Mouse (Mus musculus): ENCODE data around the gene Mrps18a.

DNA sequence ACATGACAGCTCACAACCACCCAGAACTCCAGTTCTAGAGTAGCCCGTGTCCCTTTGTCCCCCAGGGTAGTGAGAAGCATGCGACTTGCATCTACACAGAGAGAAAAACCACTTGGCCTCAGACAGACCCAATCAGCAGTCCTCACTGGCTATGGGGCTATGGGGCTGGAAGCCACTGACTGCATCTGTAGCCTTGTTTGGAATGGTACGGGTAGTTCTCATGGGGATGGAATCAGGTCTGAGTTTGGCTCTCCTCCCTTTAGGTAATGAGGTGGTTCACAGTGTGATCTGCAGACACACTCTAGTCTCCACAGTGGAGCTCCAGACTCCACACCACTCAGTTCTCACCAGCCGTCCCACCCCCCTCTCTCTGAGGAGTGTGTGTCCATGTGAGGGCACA is 12.5 kb downstream of the Mrps18a start:
- no peak for TF ChIP-seq EP300 (IDR thresholded peaks at IDR 0.05; ENCODE audit: low read length)
- no peak for TF ChIP-seq CTCF (conservative IDR thresholded peaks at IDR 0.05 in 1 of 2, IDR thresholded peaks at IDR 0.05 in 1 of 2; ENCODE audit: low read depth in 2 of 2, low read length in 2 of 2)
- no peak for TF ChIP-seq POLR2A (IDR thresholded peaks at IDR 0.05; ENCODE audit: low read depth, low read length)
- no peak for TF ChIP-seq POLR2AphosphoS2 (IDR thresholded peaks at IDR 0.05; ENCODE audit: low read depth, low read length)
- no peak for TF ChIP-seq KAT2A (IDR thresholded peaks at IDR 0.05; ENCODE audit: insufficient replicate concordance, low read length)
- TF ChIP-seq UBTF (IDR thresholded peaks at IDR 0.05; ENCODE audit: low read depth, low read length), result no peak
- no peak for TF ChIP-seq TBP (conservative IDR thresholded peaks at IDR 0.05; ENCODE audit: low read depth, low read length)
- TF ChIP-seq ZNF384 (IDR thresholded peaks at IDR 0.05; ENCODE audit: low read depth, low read length), result no peak

Data from CH12.LX (cell line).